Comparison of ENCODE assay signal across 9 mouse cellular contexts in the genomic region with DNA sequence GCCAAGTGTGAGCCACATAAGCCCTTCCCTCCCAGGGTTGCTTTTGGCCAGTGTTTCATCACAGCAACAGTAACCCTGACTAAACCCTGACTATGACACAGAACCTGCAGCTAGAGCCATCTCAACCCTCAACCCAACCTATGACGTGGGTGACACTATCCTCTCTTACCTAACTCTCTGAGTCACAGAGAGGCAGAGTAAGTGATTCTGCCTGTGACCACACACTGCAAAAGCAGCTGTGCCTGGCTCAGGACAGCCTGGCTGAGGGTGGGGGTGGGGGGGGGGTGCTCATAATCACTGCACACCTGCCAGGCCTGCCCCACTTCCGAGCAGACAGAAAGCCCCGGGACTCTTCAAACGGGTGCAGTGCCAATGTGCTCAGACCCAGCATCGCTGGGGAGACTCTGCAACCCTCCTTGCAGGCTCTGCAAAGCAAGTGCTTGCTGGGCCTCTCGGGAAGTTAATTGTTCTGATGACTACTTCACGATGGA. TPM values are rescaled to one million over a fixed set of nuclear protein-coding genes. Genes with fewer than 3 reads are reported as not detected.
DNase-seq lines count a peak whose midpoint lies in the region; TF ChIP-seq lines count a peak whose summit lies in the region.
"Had no signal": no experiment of that assay in that cellular context is flagged by ENCODE, and none has a peak within 500 bp of the region (broad histone marks: within the 10 kb centered on the region; RNA-seq: fewer than 3 reads in every experiment).

No protein-coding gene starts in this region.

- WGBS in limb, embryonic 10.5 days: 48% methylated on average over 7 of the region's 7 CpGs
- 2% methylated on average over 7 of the region's 7 CpGs for WGBS in thymus, adult 2 months

- intact Hi-C loops in heart, postnatal 10 days (cut with DNase I): no loop called here

- 0 out of 2 replicates have a peak, but pooled peaks have one; percentile 32 for TF ChIP-seq POLR2A in thymus, adult 2 months (IDR thresholded peaks at IDR 0.05; ENCODE audit: control insufficient read depth, extremely low read depth, insufficient read depth, low read length, poor library complexity)

- no peak for TF ChIP-seq CTCF in thymus, adult 2 months (IDR thresholded peaks at IDR 0.05; ENCODE audit: borderline replicate concordance, control insufficient read depth, extremely low read depth, insufficient read depth, low read length, poor library complexity)

- no peak overlapping the region for H3K4me3 ChIP-seq in limb, embryonic 10.5 days
- H3K4me3 ChIP-seq in thymus, adult 2 months (ENCODE audit: control insufficient read depth, insufficient read depth, low read length): peak overlapping the region; percentile 5; the same call in 1 of the 2 replicates
- H3K4me3 ChIP-seq: lung, embryonic 15.5 days had no signal

- H3K27ac ChIP-seq in limb, embryonic 10.5 days: peak overlapping the region; percentile 62
- H3K27ac ChIP-seq in thymus, adult 2 months (ENCODE audit: control insufficient read depth, insufficient read depth, low read length): peak overlapping the region; percentile 91
- H3K27ac ChIP-seq: lung, embryonic 15.5 days had no signal

- no peaks in the 10 kb centered on the region; the same call in 1 of the 2 replicates for H3K36me3 ChIP-seq in limb, embryonic 10.5 days
- no peaks in the 10 kb centered on the region for H3K36me3 ChIP-seq in thymus, adult 2 months (ENCODE audit: control insufficient read depth, insufficient read depth, low read length)
- H3K36me3 ChIP-seq: lung, embryonic 15.5 days had no signal

- H3K27me3 ChIP-seq in limb, embryonic 10.5 days (ENCODE audit: low read depth, poor library complexity, severe bottlenecking): no peaks in the 10 kb centered on the region
- no peaks in the 10 kb centered on the region for H3K27me3 ChIP-seq in thymus, adult 2 months (ENCODE audit: control insufficient read depth, insufficient read depth, low read length)
- H3K27me3 ChIP-seq: lung, embryonic 15.5 days had no signal

- H3K4me1 ChIP-seq in limb, embryonic 10.5 days: peaks cover 92% of the 10 kb centered on the region
- peaks cover 69% of the 10 kb centered on the region for H3K4me1 ChIP-seq in thymus, adult 2 months (replicated peaks; ENCODE audit: control insufficient read depth, insufficient read depth, low read length)

- DNase-seq in lung, postnatal 36 days: peak; percentile 48
- DNase-seq in lung, postnatal 14 days: no peak
- peak; percentile 26 to 56 for DNase-seq in adrenal gland, postnatal 36 days
- no peak for DNase-seq in limb, embryonic 10.5 days (ENCODE audit: low spot score)
- peak; percentile 70 for DNase-seq in thymus, adult 2 months
- DNase-seq in kidney, adult 11 months: no peak
- DNase-seq in cerebellum, postnatal 36 days: no peak
- no peak for DNase-seq in heart, postnatal 10 days

- no peaks in the 10 kb centered on the region for H3K9me3 ChIP-seq in limb, embryonic 10.5 days (replicated peaks)
- H3K9me3 ChIP-seq: lung, embryonic 15.5 days had no signal

RNA-seq across cellular contexts. Expression of gene Uck2, which starts 42.9 kb away (rescaled TPM):
- total RNA-seq in adrenal gland, postnatal 36 days (2021): 10 to 100 TPM; 60.6 to 65.0 TPM
- 138 and 172 TPM in 2 replicates for polyA plus RNA-seq in limb, embryonic 10.5 days (2016; fragmentation: Nextera tagmentation; extraction: Ambion mirVana)
- 107 and 117 TPM in 2 replicates for polyA plus RNA-seq in thymus, adult 2 months (2012; rRNA removed)
- total RNA-seq in heart, postnatal 10 days (2021): 10 to 100 TPM; 55.1 to 56.9 TPM

Comparison
In these comparisons a context has a peak if more than half of its experiments do, and no peak if none do; other contexts are left out.
1. DNase-seq: peak in lung, postnatal 36 days (single experiment), adrenal gland, postnatal 36 days (2 of 2) and thymus, adult 2 months (single experiment); none in lung, postnatal 14 days (single experiment), limb, embryonic 10.5 days (single experiment), kidney, adult 11 months (single experiment), cerebellum, postnatal 36 days (0 of 2) and heart, postnatal 10 days (0 of 2).